Mouse (Mus musculus) forebrain, embryonic 14.5 days (tissue): ENCODE data around the gene Prph. TPM values are rescaled to one million over a fixed set of nuclear protein-coding genes. Genes with fewer than 3 reads are reported as not detected.

Source experiments
- ATAC-seq: fragments of 200-750 bp; cut with Nextera tagmentation; 2 replicates; pipeline ENCODE4 v1.8.0; 2017; ENCODE audit warnings: mild to moderate bottlenecking, moderate library complexity
- DNase-seq: peaks from one replicate; pipeline ENCODE4 v3.0.0-alpha.2; 2015; ENCODE audit warnings: low spot score
- H3K27ac ChIP-seq: fragments of 300-500 bp; sonication (generic); 2 replicates; pipeline ENCODE4 v1.5.1; 2014; ENCODE audit warnings: low read depth, mild to moderate bottlenecking, control low read depth, low read length, moderate library complexity
- H3K27me3 ChIP-seq: fragments of 300-500 bp; sonication (generic); replicated peaks from 2 replicates; pipeline ENCODE4 v1.6.1; 2014; ENCODE audit warnings: low read length, control low read depth, mixed read lengths; ENCODE audit not compliant: control insufficient read depth, insufficient read depth
- H3K36me3 ChIP-seq: fragments of 300-500 bp; sonication (generic); 2 replicates; pipeline ENCODE4 v1.6.1; 2014; ENCODE audit warnings: low read length, control low read depth; ENCODE audit not compliant: control insufficient read depth, insufficient read depth
- H3K4me1 ChIP-seq: fragments of 300-500 bp; sonication (generic); 2 replicates; pipeline ENCODE4 v1.6.1; 2014; ENCODE audit warnings: antibody characterized with exemption, low read length, control low read depth; ENCODE audit not compliant: control insufficient read depth, insufficient read depth
- H3K4me2 ChIP-seq: fragments of 300-500 bp; sonication (generic); 2 replicates; pipeline ENCODE4 v1.6.1; 2014; ENCODE audit warnings: mild to moderate bottlenecking, control low read depth, low read length
- H3K4me3 ChIP-seq: fragments of 300-500 bp; sonication (generic); 2 replicates; pipeline ENCODE4 v1.5.1; 2014; ENCODE audit warnings: low read depth, low read length, control low read depth
- H3K9ac ChIP-seq: fragments of 300-500 bp; sonication (generic); 2 replicates; pipeline ENCODE4 v1.6.1; 2014; ENCODE audit warnings: mild to moderate bottlenecking, low read length, control low read depth, moderate library complexity
- H3K9me3 ChIP-seq: fragments of 300-500 bp; sonication (generic); replicated peaks from 2 replicates; pipeline ENCODE4 v1.6.1; 2016; ENCODE audit warnings: low read length, control low read depth, mixed read lengths; ENCODE audit not compliant: control insufficient read depth
- WGBS: fragments of 180-500 bp; shearing (Covaris S2); extraction: QIAGEN DNeasy Blood & Tissue Kit; methylation state at CpG from one replicate; pipeline ENCODE4 v1.1.7; 2014; 5-methylcytosine and 5-hydroxymethylcytosine counted together
- polyA plus RNA-seq: library from polyadenylated mRNA; unstranded; fragments of >200 nt; fragmentation: Nextera tagmentation; extraction: Ambion mirVana; gene quantifications from 2 replicates; pipeline ENCODE4 v1.2.1, GENCODE M21; 2014

The Prph gene
- polyA plus RNA-seq, 1 experiment from 2014 or later = 1.0 TPM

GRCm38 (mm10) chr15:99087253-99088075, 32.5 kb downstream of the Prph start, which contains the start of gene C1ql4:
Gene C1ql4 (minus strand): TSS chr15:99087817.
- Histone ChIP-seq H3K4me3 (peak within 1 kb of the TSS; percentile 19; the same call in 1 of the 2 replicates), H3K4me2 (peak within 1 kb of the TSS; percentile 40), H3K36me3 (peaks cover 5% of the 10 kb centered on the region; the same call in 1 of the 2 replicates), H3K9ac (peak within 1 kb of the TSS; percentile 5; the same call in 1 of the 2 replicates), H3K27me3 (peaks cover 64% of the 10 kb centered on the region), H3K27ac (no peak within 1 kb of the TSS), H3K9me3 (no peaks in the 10 kb centered on the region), H3K4me1 (peaks cover 7% of the 10 kb centered on the region)
- ATAC-seq (no peak), DNase-seq (no peak)
- 7% methylated on average over 57 of the region's 60 CpGs for WGBS

GRCm38 (mm10) chr15:99088292-99088691, 33.3 kb downstream of the Prph start:
- peaks cover 72% of the 10 kb centered on the region for H3K27me3 ChIP-seq
- DNase-seq (peak; percentile 82), ATAC-seq (peak; percentile 79)
- H3K36me3 ChIP-seq = no peaks in the 10 kb centered on the region
- H3K4me2 ChIP-seq = peak overlapping the region; percentile 40
- H3K4me3 ChIP-seq = peak overlapping the region; percentile 19; the same call in 1 of the 2 replicates
- H3K4me1 ChIP-seq = peaks cover 7% of the 10 kb centered on the region
- under 1% methylated on average over 27 of the region's 27 CpGs for WGBS
- H3K9me3 ChIP-seq = no peaks in the 10 kb centered on the region
- H3K27ac ChIP-seq = no peak overlapping the region
- H3K9ac ChIP-seq = peak overlapping the region; percentile 5; the same call in 1 of the 2 replicates

- DNase-seq (no peak), ATAC-seq (no peak)
- Histone ChIP-seq H3K27ac (no peak overlapping the region), H3K9ac (no peak overlapping the region), H3K36me3 (no peaks in the 10 kb centered on the region), H3K4me3 (no peak overlapping the region), H3K4me2 (no peak overlapping the region), H3K9me3 (no peaks in the 10 kb centered on the region), H3K27me3 (peaks cover 71% of the 10 kb centered on the region), H3K4me1 (peaks cover 9% of the 10 kb centered on the region)
- whole genome bisulfite sequencing = 9% methylated on average over 14 of the region's 14 CpGs
Observed at GRCm38 (mm10) chr15:99089069-99089468, 34.1 kb downstream of the Prph start.

- peak within 1 kb of the TSS; percentile 86 for H3K4me2 ChIP-seq
- WGBS = 19% methylated on average over 8 of the region's 8 CpGs
- no peaks in the 10 kb centered on the region for H3K36me3 ChIP-seq
- ATAC-seq = no peak
- H3K27me3 ChIP-seq = peaks cover 62% of the 10 kb centered on the region
- no peaks in the 10 kb centered on the region for H3K9me3 ChIP-seq
- no peak for DNase-seq
- H3K4me1 ChIP-seq = peaks cover 36% of the 10 kb centered on the region
- 0 out of 2 replicates have a peak within 1 kb of the TSS, but pooled peaks have one; percentile 39 for H3K27ac ChIP-seq
- peak within 1 kb of the TSS; percentile 40 for H3K4me3 ChIP-seq
- H3K9ac ChIP-seq = peak within 1 kb of the TSS; percentile 66
Observed at GRCm38 (mm10) chr15:99092870-99093269, 37.9 kb downstream of the Prph start, which contains the start of gene Dnajc22. Gene Dnajc22 (plus strand): TSS chr15:99093170.

- 1% methylated on average over 56 of the region's 56 CpGs for WGBS
- Histone ChIP-seq H3K9me3 (no peaks in the 10 kb centered on the region), H3K4me3 (peak overlapping the region; percentile 40), H3K27me3 (peaks cover 61% of the 10 kb centered on the region), H3K36me3 (no peaks in the 10 kb centered on the region), H3K4me2 (peak overlapping the region; percentile 86), H3K4me1 (peaks cover 36% of the 10 kb centered on the region), H3K27ac (0 out of 2 replicates have a peak overlapping the region, but pooled peaks have one; percentile 39), H3K9ac (peak overlapping the region; percentile 66)
- ATAC-seq (peak; percentile 47), DNase-seq (peak; percentile 71)
Observed at GRCm38 (mm10) chr15:99093291-99094258, 38.6 kb downstream of the Prph start.

GRCm38 (mm10) chr15:99094631-99095270, 39.8 kb downstream of the Prph start:
- Histone ChIP-seq H3K4me2 (peak overlapping the region; percentile 25; the same call in 1 of the 2 replicates), H3K4me3 (no peak overlapping the region), H3K27ac (no peak overlapping the region), H3K36me3 (no peaks in the 10 kb centered on the region), H3K9ac (no peak overlapping the region), H3K4me1 (peaks cover 37% of the 10 kb centered on the region), H3K27me3 (peaks cover 57% of the 10 kb centered on the region), H3K9me3 (no peaks in the 10 kb centered on the region)
- DNase-seq (peak; percentile 77), ATAC-seq (peak; percentile 61)
- under 1% methylated on average over 27 of the region's 27 CpGs for WGBS

GRCm38 (mm10) chr15:99095356-99095755, 40.4 kb downstream of the Prph start:
- Histone ChIP-seq H3K4me1 (peaks cover 37% of the 10 kb centered on the region), H3K4me2 (0 out of 2 replicates have a peak overlapping the region, but pooled peaks have one; percentile 25)

More at GRCm38 (mm10) chr15:99095356-99095755, 40.4 kb downstream of the Prph start:
- Histone ChIP-seq H3K9ac (no peak overlapping the region), H3K9me3 (no peaks in the 10 kb centered on the region), H3K36me3 (no peaks in the 10 kb centered on the region), H3K27ac (no peak overlapping the region), H3K27me3 (peaks cover 54% of the 10 kb centered on the region), H3K4me3 (no peak overlapping the region)
- ATAC-seq (no peak), DNase-seq (no peak)
- WGBS = 13% methylated on average over 6 of the region's 6 CpGs
